9 mouse cellular contexts compared by ENCODE assay signal in the genomic region with DNA sequence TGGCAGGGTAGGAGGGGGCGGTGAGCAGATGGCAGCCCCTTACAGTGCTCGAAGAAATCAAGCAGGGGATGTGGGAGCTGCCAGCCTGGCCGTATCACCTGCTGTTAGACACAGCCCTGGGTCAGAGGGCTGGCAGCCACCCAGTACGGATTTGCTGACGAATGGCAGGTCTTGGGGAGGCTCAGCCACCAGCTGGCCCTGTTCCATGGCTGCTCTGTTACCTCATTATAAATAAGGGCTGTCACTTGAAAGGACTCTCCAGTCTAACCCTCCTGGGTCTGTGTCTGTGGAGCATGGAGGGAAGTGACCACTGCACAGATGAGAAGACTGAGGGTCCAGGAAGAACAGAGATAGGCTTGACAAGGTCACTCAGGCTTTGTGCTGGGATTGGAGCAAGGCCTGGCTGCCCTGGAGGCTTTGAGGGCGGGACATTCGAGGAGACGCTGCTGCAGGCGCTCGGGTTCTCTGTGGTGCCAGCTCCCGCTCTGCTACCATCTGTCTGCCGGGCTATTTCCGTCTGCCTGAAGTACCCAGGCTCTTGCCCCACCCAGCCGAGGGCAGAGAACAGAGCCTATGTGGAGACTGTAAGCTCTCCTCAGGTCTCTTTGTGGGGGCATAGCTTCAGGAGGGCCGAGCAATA.
DNase-seq lines count a peak whose midpoint lies in the region; ATAC-seq lines count a peak whose summit lies in the region.
"Had no signal": no experiment of that assay in that cellular context is flagged by ENCODE, and none has a peak within 500 bp of the region (broad histone marks: within the 10 kb centered on the region; RNA-seq: fewer than 3 reads in every experiment).

No protein-coding gene starts in this region.

- peak overlapping the region; percentile 36; the same call in 1 of the 2 replicates for H3K27ac ChIP-seq in hindbrain, embryonic 11.5 days (ENCODE audit: low read depth, low read length)
- H3K27ac ChIP-seq: embryonic facial prominence, embryonic 12.5 days had no signal

- ATAC-seq in cerebellum, adult (ENCODE audit: insufficient number of reproducible peaks, low FRiP score, low TSS enrichment), result peak; percentile 80
- ATAC-seq in hindbrain, embryonic 11.5 days (ENCODE audit: low FRiP score), result peak; percentile 73

- no peaks in the 10 kb centered on the region for H3K27me3 ChIP-seq in hindbrain, embryonic 11.5 days (ENCODE audit: control insufficient read depth, insufficient read depth, low read length)
- H3K27me3 ChIP-seq: embryonic facial prominence, embryonic 12.5 days had no signal

- H3K9me3 ChIP-seq in hindbrain, embryonic 11.5 days (ENCODE audit: control insufficient read depth, low read length), result no peaks in the 10 kb centered on the region
- H3K9me3 ChIP-seq: embryonic facial prominence, embryonic 12.5 days had no signal

- no peaks in the 10 kb centered on the region for H3K4me1 ChIP-seq in hindbrain, embryonic 11.5 days (replicated peaks; ENCODE audit: control insufficient read depth, insufficient read depth, low read length)
- H3K4me1 ChIP-seq: embryonic facial prominence, embryonic 12.5 days had no signal

- no peaks in the 10 kb centered on the region for H3K36me3 ChIP-seq in hindbrain, embryonic 11.5 days (ENCODE audit: control insufficient read depth, insufficient read depth, low read length)
- H3K36me3 ChIP-seq: embryonic facial prominence, embryonic 12.5 days had no signal

- 61% methylated on average over 15 of the region's 15 CpGs for WGBS in hindbrain, embryonic 11.5 days

- no peak overlapping the region for H3K9ac ChIP-seq in hindbrain, embryonic 11.5 days (ENCODE audit: low read depth, low read length)
- H3K9ac ChIP-seq: embryonic facial prominence, embryonic 12.5 days had no signal

- no peak overlapping the region for H3K4me2 ChIP-seq in hindbrain, embryonic 11.5 days (replicated peaks; ENCODE audit: low read depth, low read length)
- H3K4me2 ChIP-seq: embryonic facial prominence, embryonic 12.5 days had no signal

- no peak overlapping the region for H3K4me3 ChIP-seq in hindbrain, embryonic 11.5 days (ENCODE audit: low read depth, low read length)
- H3K4me3 ChIP-seq: embryonic facial prominence, embryonic 12.5 days had no signal

- DNase-seq in gastrocnemius, adult 8-10 months (ENCODE audit: low spot score in 2 of 2), result peak; percentile 15 to 28
- DNase-seq in gastrocnemius, postnatal 10 days, result no peak
- DNase-seq in hindbrain, embryonic 11.5 days (ENCODE audit: low spot score), result peak; percentile 21
- DNase-seq in ovary, postnatal 14 days (ENCODE audit: low spot score), result peak; percentile 13
- no peak for DNase-seq in heart, postnatal 10 days
- DNase-seq in lung, postnatal 36 days, result no peak
- no peak for DNase-seq in heart, adult 11 months

- intact Hi-C loops in heart, postnatal 10 days (cut with DNase I), result no loop called here

Comparison
In these comparisons a context has a peak if more than half of its experiments do, and no peak if none do; other contexts are left out.
1. DNase-seq: peak in gastrocnemius, adult 8-10 months (2 of 2), hindbrain, embryonic 11.5 days (single experiment) and ovary, postnatal 14 days (single experiment); none in gastrocnemius, postnatal 10 days (single experiment), heart, postnatal 10 days (0 of 2), lung, postnatal 36 days (single experiment) and heart, adult 11 months (single experiment).